Mouse (Mus musculus): ENCODE measurements around the gene A530084C06Rik.

A530084C06Rik gene

DNA sequence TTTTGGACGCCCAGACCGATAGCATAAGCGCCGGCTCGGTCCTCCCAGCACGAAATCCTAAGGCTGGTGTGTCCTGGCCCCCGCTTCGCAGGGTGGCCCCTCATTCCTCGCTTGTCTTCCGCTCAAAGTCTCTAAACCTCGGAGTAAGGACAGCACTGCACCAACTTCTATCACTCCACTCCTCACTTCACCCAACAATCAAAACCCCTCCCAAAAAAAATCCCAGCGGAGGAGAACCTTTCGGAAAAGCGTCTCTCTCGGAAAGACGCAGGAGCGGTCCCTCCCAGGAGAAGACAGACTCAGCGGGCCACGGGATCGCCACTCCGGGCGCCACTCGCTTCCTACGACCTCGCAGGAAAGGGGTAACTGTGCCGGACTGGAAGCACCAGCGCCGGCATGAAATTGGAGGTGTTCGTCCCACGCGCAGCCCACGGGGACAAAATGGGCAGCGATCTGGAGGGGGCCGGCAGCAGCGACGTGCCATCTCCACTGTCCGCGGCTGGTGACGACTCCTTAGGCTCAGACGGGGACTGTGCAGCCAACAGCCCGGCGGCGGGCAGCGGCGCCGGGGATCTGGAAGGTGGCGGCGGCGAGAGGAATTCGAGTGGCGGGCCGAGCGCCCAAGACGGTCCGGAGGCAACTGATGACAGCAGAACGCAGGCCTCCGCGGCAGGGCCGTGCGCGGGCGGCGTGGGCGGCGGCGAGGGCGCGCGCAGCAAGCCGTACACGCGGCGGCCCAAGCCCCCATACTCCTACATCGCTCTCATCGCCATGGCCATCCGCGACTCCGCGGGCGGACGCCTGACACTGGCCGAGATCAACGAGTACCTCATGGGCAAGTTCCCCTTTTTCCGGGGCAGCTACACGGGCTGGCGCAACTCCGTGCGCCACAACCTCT, at the start of gene A530084C06Rik:
TSS of gene A530084C06Rik (minus strand) at position 813 of the 898 bp plus-strand sequence.
- POLR2A ChIA-PET = interaction anchor here in 3 of 4 experiments (0.6 to 1.4 kb wide), 3 partner anchors 62 to 567 kb away, joined by 3 to 5 read pairs (median 4); no protein-coding TSS in a partner anchor
- CTCF ChIA-PET = interaction anchor here in 3 of 4 experiments (0.6 to 1.3 kb wide), 5 partner anchors 38 to 908 kb away, joined by 3 to 4 read pairs (median 3); no protein-coding TSS in a partner anchor

DNA sequence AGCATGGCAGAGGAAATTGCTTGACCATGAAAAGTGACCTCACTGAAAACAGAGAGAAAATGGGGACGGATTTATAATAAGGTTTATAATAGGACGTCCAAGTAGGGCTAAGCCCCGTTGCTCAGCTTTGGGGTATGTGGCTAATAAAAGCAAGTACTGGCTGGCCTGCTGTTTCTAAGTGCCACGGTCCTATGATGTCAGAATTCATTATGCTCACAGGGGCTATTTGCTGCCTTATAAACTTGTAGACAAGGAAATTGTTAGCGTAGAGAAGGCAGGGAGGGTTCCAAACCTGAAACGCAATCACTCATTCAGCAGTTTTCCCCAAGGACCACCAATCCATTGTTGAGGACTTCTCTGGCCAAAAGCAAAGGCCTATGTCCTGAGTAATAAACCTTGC, 44.8 kb upstream of the A530084C06Rik start:
- ChIA-PET CTCF (no interaction called here), POLR2A (no interaction called here)

DNA sequence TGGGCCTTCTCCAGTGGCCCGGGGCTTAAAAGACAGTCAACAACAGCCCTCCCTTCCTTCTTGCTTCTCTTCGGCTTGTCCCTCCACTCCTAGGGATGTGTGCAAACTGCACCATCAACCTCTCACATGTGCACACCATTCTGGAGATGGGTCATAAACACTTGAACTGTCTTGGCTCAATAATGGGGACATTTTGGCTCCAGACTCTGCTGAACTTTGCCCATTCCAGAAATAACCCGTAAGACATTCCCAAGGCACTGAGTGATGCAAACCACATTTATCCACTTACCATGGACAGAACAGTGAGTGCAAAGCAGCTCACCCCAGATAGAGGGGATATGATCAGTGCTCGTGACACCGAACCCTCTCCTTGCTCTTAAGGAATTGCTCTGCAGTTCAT, 40.4 kb upstream of the A530084C06Rik start:
- ChIA-PET CTCF (no interaction called here), POLR2A (interaction anchor here in 1 of 4 experiments (0.6 kb wide), 1 partner anchor 319 kb away, joined by 3 read pairs; no protein-coding TSS in a partner anchor)

DNA sequence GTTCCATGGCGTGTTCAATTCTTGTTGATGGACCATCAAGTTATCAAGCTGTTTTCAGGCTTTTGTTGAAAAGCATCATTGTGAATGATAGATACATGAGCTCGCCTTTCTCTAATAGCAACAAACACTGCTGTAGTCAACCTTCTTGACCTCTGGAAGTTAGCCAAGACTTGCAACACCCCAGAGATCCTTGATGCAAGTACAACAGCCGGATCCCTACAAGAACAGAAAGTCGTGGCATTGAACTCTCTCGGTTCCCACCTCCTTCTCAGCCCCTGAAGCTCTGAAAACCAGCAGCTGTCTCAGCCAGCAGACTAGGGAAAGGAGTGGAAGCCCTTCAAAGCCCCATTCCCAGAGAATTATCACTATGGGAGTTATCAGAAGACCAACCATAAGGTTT, 28.2 kb upstream of the A530084C06Rik start:
- CTCF ChIA-PET = interaction anchor here in 1 of 4 experiments (1.0 kb wide), 1 partner anchor 31 kb away, joined by 3 read pairs; no protein-coding TSS in a partner anchor
- POLR2A ChIA-PET = no interaction called here

DNA sequence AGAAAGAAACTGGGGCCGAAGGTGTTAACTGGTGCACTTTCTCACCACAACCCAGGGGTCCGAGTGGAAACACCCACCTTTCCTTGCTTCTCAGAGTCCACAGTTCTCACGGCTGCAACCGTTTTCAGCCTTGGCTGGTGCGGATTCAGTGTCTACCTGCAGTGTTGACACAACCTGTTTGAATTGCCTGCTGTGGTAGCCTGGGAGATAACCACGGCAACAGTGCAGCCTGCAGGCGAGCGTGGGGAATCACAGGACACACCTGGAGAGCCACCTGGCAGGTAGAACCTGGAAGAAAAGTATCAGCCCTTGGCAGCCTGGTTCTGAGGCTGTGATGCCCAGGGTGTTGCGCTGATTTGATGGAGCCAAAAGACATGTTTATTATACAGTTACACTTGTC, 20.7 kb upstream of the A530084C06Rik start:
- ChIA-PET CTCF (no interaction called here), POLR2A (no interaction called here)

DNA sequence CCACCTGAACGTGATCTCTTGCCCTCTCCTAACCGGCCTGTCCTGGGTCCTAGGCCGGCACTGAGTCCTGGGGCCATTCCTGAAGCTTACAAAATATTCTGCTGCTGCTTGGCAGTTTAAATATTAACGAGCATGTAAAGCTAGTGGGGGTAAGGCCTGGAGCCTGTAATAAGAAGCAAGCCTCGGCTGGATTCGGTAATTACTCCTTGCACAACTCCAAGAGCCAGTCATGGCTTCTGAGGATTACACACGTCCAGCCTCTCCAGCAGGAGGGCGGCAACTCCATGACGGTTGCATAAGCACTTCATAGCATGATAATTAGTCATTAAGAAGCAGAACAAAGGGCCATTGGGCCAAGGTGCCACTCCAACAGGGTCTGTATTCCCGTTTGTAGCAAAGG, 19.3 kb upstream of the A530084C06Rik start:
- CTCF ChIA-PET = no interaction called here
- POLR2A ChIA-PET = interaction anchor here in 1 of 4 experiments (0.7 kb wide), 1 partner anchor 368 kb away, joined by 3 read pairs; no protein-coding TSS in a partner anchor

DNA sequence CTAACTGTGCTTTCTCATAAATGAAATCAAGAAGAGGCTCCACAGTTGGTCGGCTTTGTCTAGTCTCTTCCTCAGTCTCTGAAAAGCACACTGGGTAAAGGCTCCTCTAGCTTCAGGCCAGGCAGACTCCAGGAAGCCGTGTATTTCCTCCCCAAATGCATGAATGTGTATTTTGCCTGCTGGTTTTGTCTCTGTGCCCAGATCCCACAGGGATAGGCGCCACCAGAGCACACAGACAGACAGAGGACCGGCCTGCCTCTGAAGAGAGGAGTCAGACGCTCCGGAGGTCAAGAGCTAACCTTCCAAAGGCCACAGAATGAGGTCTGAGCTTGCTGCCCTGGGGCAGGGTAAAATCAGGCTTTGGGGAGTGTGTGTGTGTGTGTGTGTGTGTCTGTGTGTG, 18.4 kb upstream of the A530084C06Rik start:
- CTCF ChIA-PET = no interaction called here
- POLR2A ChIA-PET = interaction anchor here in 1 of 4 experiments (0.7 kb wide), 1 partner anchor 367 kb away, joined by 3 read pairs; no protein-coding TSS in a partner anchor

DNA sequence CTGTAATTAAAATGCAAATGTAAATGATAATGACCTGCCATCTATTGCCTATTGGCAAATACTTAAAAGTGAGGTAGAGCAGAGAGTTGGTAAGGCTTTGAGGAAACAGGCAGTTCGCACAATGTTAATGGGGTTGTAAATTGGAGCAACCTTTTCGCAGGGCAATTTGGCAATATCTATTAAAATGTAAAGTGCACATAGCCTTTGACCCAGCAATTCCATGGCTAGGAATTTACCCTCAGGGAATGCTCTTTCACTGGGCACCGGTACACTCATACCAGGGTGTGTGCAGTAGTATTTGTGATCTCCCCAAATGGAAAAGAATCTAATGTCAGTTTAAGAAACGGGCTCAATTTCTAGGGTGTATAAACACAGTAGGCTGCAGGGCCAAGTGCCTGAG, 17.6 kb upstream of the A530084C06Rik start:
- CTCF ChIA-PET = no interaction called here
- POLR2A ChIA-PET = no interaction called here

DNA sequence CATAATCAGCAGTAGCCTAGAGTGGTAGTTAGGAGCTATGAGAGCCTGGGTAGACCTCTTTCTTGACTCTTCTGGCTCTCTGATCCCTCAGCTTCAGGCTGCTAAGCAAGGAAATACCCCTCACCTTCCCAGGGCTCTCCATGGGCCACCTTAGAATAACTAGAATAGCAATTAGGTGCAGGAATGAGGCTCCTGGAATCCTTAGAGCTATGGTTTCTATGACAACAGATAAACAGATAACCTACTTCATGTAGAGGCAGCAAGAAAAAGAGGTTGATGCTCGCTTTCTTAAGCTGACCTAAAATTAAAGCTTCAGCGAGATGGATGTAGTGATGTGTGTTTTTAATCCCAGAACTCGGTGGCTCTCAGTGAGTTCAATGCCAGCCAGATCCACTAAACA, 15.5 kb upstream of the A530084C06Rik start:
- CTCF ChIA-PET = interaction anchor here in 2 of 4 experiments (0.5 to 0.6 kb wide), 2 partner anchors 86 to 1225 kb away, joined by 4 read pairs; no protein-coding TSS in a partner anchor
- POLR2A ChIA-PET = no interaction called here

DNA sequence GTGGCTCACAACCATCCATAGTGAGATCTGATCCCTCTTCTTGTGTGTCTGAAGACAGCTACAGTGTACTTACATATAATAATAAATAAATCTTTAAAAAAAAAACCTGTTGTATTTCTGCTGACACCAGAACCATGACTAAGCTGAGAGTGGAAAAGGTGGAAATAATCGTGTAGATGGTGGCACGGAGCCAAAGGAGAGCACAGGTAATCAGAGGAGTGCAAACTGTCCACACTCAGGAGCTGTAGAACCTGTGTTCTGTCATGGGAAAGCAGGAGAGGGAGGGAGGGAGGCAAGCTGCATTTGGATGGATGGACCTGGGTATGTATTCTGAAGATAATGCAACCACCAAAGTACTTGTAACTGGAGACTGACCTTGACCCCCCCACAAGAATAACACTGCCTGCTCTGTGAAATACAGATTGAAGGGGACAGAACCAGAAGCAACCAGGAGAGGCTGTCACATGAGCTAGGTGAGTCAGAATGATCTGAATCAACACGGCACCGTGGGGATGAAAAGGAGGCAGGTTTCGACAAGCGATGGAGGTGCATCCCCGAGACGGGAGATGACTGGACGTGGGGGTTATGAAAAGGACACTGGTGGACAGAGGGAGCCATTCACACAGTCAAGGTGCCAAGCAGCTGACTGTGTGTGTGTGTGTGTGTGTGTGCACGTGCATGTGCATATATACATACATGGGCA, 13.8 kb upstream of the A530084C06Rik start:
- CTCF ChIA-PET = interaction anchor here in 1 of 4 experiments (0.6 kb wide), 1 partner anchor 387 kb away, joined by 3 read pairs; no protein-coding TSS in a partner anchor
- POLR2A ChIA-PET = interaction anchor here in 1 of 4 experiments (0.6 kb wide), 1 partner anchor 307 kb away, joined by 3 read pairs; no protein-coding TSS in a partner anchor

DNA sequence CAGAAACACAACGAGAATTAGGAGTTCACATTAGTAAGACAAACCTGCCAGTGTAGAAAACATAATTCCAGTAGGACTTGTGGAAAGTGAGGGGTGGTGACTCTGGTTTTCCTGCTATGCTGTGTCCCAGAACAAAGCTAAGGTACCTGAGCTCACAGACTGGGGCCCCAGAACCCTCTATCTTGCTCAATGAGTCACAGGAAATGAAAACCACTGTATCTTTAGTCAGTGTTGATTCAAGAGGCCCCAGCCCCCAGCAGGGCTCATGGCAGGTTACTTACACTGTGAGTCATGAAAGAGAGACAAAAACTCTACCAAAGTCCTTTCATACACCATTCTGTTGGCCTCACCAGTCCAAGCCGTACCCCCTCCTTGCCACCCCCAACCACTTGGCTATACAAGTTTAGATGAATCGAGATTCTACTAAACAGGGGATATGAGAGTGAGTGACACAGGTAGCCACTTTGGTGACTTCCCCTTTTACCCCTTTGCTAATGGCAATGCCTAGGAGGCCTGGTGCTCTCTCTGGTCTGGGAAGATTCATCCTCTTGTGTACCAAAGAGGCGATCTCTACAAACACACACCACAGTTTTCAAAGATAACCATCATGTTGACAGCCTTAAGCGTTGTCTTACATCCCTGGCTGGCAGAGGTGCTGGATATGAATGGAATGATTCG, 8.6 kb upstream of the A530084C06Rik start:
- CTCF ChIA-PET = interaction anchor here in 1 of 4 experiments (0.5 kb wide), 1 partner anchor 247 kb away, joined by 4 read pairs; no protein-coding TSS in a partner anchor

DNA sequence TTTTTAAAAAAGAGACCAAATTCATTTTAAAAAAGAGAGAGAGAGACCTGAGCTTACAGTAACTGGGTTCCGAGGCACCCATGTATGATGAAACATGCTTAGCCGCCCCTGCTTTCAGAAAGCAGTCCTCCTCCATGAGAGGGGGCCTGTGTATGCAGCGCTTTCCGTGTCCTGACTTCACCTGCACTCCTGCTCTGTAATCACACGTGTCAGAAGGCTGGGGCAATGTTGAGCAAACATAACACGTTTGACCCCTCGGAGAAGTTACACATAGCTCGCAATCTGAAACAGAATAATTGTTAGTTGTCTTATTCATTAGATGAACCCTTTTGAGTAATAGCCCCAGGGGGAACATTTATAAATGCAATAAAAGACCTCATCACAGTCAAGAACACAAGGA, 8.0 kb upstream of the A530084C06Rik start:
- ChIA-PET CTCF (no interaction called here), POLR2A (no interaction called here)

More for the DNA sequence above, 8.6 kb upstream of the A530084C06Rik start:
- POLR2A ChIA-PET = no interaction called here

DNA sequence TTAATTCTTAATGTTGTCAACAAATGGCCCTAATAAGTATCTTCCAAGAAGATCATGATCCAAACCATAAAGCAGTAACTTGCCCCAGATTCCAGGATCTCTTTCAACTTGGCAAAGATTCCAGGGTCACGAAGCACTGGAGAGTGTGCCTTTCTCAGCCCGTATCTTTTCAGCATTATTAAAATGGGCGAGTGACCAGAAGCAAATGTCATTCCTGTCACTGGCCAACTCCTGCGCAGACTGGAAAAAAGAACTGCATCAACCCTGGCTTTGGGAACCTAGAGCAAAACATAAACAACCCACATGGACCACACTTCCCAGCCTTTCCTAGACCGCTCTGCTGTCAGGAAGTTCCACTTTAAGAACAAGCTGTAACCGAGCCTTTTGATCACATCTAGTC, 5.3 kb upstream of the A530084C06Rik start:
- ChIA-PET CTCF (no interaction called here), POLR2A (no interaction called here)

DNA sequence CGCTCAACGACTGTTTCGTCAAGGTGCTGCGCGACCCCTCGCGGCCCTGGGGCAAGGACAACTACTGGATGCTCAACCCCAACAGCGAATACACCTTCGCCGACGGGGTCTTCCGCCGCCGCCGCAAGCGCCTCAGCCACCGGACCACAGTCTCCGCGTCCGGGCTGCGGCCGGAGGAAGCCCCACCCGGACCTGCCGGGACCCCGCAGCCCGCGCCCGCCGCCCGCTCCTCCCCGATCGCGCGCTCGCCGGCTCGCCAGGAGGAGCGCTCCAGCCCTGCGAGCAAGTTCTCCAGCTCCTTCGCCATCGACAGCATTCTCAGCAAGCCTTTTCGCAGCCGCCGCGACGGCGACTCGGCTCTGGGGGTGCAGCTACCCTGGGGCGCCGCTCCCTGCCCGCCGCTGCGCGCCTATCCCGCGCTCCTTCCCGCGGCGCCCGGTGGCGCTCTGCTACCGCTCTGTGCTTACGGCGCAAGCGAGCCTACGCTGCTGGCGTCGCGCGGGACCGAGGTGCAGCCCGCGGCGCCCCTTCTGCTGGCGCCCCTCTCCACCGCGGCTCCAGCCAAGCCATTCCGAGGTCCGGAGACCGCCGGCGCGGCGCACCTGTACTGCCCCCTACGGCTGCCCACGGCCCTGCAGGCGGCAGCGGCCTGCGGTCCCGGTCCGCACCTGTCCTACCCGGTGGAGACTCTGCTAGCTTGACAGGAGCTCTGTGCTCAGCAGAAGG, 449 bp upstream of the A530084C06Rik start:
- POLR2A ChIA-PET = interaction anchor here in 3 of 4 experiments (0.6 to 1.4 kb wide), 4 partner anchors 61 to 568 kb away, joined by 3 to 5 read pairs (median 4); no protein-coding TSS in a partner anchor

DNA sequence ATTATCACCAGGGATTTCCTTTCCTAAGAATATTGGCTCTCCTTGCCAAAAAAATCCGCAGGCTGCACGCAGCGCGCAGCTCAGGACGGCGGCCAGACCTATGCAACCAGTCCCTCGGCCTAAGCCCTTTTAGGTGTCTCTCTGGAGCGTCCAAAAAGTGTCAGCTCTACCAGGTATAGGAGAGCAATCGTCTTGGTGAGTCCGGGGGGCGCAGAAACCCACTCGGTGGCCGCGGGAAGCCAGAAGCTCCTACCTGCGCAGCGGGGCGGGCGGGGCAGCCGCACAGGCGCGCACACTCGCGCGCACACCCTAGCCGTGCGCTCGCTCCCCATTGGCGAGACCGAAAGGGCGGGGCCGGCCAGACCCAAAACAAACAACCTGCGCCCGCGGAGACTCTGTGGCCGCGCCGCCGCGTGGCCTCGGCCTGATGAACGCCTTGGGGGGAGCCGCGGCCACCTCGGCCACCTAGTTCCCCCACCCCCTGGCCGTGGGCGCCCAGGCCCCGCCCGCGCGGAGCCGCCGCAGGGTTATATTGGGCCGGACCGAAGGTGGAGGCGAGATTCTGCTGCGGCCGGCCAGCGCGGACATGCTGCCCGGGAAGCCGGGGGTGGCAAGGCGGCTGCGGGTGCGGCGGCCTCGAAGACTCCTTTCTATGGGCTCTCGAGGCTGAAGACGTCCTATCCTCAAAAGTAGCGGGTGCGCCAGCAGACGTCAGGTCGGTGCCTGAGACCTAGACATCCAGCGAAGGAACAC, 1.2 kb downstream of the A530084C06Rik start:
- ChIA-PET POLR2A (interaction anchor here (0.5 to 1.2 kb wide), 5 partner anchors 119 to 364 kb away, joined by 3 to 4 read pairs (median 3); no protein-coding TSS in a partner anchor), CTCF (no interaction called here)

More for the DNA sequence above, 449 bp upstream of the A530084C06Rik start:
- CTCF ChIA-PET = interaction anchor here (0.6 to 1.3 kb wide), 9 partner anchors 24 to 907 kb away, joined by 3 to 7 read pairs (median 3); no protein-coding TSS in a partner anchor

DNA sequence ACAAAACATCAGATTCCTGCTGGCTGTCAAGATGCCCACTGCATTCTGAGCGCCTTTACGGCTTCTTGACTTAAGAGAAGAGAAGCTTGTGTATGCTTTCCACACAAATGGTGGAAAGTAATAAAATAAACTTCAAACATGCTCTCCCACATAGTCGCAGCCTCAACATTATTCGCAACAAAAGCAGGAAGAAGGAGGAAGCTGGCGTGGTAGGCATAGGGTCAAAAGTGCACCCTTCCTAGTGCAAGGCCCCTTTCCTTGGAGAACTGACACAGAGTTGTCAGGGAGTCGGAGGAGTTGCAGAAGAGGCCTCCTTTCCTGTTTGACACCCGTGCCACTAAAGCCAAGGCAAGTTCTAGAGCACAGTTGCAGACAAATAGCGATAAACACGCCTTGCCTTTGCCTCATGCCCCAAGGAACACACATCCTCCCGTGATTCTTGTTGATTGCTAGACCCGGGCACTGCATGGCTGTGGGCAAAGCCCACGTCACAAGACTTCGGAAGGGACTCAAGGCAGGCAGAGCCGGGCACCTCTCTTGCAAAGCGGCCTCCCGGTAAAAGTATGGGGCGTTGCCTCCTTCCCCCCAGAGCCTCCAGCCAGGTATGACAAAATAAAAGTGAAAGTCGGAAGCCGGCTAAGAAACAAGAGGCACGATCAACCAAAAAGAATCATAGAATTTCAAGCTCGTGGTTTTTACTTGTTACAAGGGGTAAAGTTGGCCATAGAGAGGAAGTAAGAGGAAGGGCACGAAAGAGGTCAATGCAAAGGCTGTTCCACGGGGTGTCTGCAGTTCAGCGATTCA, 2.0 kb downstream of the A530084C06Rik start:
- CTCF ChIA-PET = no interaction called here
- POLR2A ChIA-PET = interaction anchor here (0.5 to 1.2 kb wide), 6 partner anchors 18 to 363 kb away, joined by 3 to 4 read pairs (median 3); no protein-coding TSS in a partner anchor

DNA sequence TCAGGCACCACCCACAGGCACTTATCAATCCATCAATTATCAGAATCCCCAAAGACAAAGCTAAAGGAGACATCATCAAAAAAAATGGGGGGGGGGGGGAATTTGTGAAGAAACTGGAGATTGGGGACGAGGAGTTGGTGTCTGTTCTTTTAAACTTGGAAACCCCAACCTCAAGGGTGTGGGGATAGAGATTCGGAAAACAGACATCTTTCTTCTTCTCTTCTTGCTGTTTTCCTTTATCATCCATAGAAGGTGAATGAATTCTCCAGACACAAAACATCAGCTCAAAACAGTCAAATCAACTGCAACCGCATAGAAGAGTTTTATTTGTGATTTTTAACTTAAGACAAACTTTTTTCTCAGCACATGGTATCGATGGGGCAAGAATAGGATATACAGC, 3.3 kb downstream of the A530084C06Rik start, which contains the start of gene Foxq1:
TSS of gene Foxq1 (plus strand) at position 301 of the 400 bp plus-strand sequence.
- POLR2A ChIA-PET = interaction anchor here in 1 of 4 experiments (0.6 kb wide), 1 partner anchor 466 kb away, joined by 4 read pairs; no protein-coding TSS in a partner anchor

More for the DNA sequence above, 3.3 kb downstream of the A530084C06Rik start, which contains the start of gene Foxq1:
- CTCF ChIA-PET = no interaction called here
